Mouse (Mus musculus) kidney, postnatal 25 days (tissue): Measurements from ENCODE around the gene Rbks.
"Not testable (repeated sequence)": the region's sequence is repeated elsewhere in the genome, so short reads cannot be mapped to it uniquely, and the experiment has no call there.

Experiments used
- DNase-seq, 2 experiments: peaks; one replicate each; pipeline ENCODE4 v3.0.0; 2021; ENCODE audit warnings: mixed read lengths in 2 of 2

Rbks gene

DNA sequence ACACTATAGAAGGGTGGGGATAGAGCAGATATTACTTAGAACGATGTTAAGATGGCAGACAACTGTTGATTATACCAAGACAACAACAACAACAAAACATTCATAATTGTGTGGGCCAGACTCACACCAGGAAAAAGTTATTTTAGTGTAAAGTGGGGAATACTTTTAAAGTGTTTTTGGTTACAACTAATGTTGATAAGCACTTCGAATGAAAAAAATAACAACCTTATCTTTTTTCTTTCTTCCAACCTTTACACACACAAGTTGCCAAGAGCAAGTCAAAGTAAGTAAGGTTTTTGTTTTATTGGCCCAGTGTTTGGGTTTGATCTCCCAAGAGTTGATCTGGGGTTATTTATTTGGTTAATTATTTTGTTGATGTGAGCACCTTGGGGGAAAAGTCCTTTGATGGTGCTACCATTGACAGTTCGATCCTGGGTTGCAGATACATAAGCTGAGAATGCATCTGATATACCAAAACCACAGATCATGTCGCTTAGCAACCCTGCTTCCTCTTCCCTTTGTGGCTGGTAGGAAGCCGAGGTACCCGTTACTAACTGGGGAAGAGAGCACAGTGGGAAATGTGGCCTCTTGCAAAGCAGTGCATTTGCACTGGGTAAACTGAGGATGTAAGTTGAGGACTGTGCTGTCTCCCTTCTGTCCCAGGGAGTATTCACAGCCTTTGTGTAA lies 82.9 kb downstream of the Rbks start:
- DNase-seq: no peak

DNA sequence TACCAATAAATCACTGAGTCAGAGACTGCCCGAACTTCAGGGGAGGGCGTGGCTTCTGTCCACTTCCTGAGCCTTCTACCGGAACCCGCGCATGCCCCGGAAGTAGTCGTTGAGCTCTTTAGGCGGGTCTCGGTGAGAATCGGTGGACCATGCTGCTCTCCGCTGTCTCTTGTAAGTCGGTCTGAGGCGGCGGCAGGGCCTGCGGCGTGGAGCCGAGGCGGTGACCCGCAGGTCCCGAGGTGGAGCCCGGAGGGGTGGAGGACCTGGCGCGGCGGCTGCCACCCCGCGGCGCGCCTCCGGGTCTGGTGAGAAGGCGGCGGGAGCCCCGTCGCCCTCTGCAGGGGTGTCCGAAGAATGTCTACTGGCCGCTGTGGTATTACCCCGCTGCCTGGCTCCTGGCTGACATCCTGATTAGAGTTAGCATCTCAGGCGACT lies 83.6 kb downstream of the Rbks start:
- peak; percentile 92 to 95 for DNase-seq

DNA sequence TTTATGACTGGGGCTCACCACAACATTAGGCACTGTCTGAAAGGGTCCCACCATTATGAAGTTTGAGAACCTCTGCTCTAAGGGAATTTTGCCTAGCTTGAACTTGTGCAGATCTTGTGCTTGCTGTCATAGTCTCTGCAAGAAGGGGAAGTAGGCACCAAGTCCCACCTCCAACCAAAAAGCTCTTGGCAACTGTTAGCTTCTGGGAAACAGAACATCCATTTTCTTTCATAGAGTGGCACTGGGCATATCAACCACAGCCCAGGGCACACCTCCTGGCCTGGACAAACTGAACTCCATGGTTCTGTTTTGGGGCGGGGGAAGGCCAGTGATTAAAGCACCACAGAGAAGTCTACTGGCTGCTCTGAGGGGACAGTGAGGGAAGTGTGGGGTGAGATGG lies 86.2 kb downstream of the Rbks start:
- DNase-seq: no peak

DNA sequence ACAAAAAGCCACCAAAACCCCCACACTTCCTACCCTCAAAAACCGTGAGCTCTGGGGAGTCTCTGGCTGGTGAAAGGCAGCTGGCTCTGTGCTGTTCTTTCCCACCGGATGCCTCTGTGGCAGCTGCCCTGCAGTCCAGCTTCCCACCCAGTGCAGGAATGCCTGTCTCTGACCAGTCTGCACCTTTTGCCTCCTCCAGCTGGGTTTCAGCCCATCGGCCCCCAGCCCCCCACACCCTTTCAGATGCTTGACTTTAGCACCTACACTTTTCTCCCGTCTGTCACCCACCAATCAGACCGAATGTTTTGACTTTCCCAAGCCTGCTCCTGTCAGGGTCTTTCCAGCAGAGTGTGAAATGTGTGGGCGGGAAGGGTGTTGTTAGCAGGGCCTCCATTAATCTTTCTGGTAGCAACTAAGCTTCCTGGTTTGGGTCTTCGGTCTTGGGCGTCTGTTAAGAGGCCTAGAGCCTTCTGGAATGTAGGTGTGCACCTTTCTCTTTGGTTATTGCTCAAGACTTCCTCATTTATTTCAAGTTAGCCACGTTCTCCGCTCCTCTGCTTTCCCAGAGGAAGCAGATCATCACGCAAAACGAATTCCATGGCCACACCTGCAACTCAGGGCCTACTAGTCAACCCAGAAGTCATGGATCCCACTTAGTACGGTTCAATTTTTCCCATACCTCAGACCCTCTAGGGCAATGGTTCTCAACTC lies 86.9 kb downstream of the Rbks start:
- DNase-seq: no peak

DNA sequence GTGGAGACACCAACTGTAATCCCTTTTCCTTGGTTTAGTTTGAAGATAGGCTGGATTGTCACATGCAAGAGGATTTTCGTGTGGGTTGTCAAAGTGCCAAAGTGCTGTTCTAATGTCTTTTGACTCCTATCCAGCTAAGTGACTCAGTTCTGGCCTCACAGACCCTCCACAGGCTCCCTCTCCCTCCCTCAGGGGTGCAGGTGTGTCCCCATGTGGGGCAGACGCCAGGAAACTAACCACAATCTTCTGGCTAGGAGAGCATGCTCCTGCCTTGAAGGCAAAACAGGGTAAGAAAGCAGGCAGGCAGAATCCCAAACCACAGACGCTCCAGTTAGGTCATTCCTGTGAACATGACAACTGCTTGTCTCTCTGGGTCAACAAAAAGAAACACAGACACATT lies 91.3 kb downstream of the Rbks start:
- DNase-seq: no peak

DNA sequence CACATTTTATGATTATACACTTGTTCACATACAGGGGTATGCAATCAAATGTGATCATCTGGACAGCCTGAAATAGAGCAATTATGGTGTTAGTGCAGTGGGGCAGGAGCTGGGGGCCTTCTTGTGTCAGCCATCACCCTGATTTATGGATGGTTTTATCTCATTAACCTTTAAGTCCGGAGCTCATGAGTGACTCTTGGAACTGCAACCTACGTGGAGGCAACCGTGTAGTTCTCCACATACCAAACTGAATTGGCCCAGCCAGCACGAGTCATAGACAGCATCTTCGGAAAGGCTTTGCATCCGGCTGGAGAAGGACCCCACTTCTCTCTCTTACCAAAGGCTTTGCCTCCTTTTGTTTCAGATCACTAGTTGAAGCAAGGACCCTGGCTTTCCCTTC lies 93.7 kb downstream of the Rbks start:
- no peak for DNase-seq

DNA sequence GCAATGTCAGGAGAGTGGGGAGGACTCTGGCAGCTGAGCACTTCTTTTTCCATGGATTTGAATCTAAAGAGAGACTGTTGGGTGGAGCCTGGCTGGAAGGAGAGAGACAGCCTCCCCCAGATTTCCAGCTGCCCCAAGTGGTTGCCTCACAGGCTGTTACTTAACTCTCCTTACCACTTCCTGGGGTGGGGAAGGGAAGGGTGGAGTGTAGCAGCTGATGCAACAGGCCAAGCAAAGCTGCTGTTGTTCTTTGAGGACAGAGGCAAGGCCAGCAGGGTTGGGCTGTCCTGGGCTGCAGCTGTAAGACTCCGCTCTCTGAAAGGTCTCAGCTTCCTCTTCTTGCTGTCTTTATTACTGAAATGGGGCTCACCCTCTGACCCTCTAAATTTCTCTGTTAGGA lies 95.0 kb downstream of the Rbks start:
- DNase-seq: peak; percentile 19 to 73

DNA sequence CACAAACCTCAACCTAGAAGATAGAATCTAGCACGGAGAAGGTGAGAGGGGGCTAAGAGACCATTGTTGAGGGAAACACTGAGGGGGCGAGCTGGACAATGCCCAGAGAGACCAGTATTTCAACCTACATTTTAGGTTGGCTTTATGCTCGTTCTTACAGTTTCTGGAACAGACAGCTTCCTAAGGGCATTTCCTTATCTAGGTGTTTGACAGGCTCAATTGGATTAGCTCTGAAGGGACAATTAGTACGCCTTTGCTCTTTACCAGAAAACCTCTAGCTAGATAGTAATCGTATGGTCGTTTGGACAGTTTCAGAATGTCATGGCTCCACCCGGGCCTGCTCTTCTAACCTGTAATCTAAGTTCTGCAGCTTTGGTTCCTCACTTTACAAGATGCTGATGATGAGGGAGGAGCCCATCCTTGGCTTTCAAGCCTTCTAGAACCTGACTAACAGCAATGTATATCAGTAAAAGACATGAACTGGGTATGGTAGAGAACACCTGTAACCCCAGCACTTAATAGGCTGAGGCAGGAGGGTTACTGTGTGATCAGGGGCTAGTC lies 96.2 kb downstream of the Rbks start:
- DNase-seq: no peak

DNA sequence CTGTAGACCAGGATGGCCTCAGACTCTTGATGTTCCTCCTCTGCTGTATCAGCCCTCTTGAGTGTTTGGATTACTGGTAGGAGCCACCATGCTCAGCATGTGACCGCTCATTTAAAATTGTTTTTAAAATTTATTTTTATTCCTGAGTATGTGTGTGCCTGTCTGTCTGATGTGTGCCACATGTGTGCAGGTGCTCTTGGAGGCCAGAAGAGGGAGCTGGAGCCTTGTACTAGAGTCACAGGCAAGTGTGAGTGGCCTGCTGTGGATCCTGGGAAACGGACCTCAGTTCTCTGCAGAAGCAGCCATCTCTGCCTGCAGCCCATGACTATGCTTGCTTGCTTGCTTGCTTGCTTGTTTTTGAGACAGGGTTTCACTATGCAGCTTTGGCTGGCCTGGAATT lies 98.3 kb downstream of the Rbks start:
- no peak for DNase-seq

DNA sequence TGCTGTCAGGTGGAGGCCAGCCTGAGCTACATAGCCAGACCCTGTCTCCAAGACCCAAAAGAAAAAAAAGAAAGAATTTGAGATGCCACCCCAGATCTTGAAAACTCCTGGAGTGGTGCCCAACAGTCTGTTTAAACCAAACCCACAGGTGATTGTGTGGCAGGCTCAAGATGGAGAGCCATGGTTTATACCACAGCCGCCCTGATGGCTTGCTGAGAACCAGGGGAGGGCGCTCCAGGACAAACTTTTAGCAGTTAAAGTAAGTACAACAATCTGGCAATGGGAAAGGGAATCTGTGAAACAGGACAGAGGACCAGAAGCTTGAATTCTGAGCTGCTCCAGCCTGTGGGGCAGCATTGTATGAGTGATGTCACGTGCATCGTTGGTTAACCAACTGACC lies 98.8 kb downstream of the Rbks start:
- DNase-seq: peak in 1 of 2 experiments; percentile 61

DNA sequence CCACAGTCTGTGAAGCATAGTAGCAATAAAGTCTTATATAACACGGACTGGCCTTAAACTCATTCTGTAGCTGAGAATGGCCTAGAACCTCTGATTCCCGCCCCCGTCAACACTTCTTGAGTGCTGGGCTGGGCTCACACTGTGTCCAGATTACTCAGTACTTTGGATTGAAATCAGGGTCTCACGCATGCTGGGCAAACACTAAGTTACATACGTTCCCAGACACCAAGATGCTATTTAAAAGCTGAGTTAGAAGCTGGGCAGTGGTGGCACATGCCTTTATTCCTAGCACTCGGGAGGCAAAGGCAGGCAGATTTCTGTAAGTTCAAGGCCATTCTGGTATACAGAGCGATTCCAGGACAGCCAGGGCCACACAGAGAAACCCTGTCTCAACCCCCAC lies 99.3 kb downstream of the Rbks start:
- DNase-seq: no peak

DNA sequence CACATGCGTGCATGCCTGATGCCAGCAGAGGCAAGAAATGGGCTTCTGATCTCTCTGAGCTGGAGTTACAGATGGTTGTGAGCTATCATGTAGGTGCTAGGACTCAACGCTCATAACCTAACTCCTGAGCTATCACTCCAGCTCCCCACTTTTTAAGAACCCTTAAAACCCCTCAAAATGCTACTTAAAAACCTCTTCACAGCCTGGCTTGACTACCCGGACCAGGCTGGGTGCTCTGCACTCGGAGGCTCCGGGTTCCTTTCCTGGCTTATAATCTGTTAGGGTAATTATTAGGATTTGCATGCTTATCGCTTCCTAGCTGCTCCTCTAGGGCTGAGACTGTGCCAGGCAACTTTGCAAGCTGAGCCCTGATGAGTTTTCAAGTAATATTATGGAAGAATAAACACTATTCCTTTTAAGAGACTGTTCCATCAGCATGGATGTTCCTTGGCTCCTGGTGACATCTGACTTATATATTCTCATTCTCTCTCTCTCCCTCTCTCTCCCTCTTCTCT lies 99.9 kb downstream of the Rbks start:
- DNase-seq: no peak

DNA sequence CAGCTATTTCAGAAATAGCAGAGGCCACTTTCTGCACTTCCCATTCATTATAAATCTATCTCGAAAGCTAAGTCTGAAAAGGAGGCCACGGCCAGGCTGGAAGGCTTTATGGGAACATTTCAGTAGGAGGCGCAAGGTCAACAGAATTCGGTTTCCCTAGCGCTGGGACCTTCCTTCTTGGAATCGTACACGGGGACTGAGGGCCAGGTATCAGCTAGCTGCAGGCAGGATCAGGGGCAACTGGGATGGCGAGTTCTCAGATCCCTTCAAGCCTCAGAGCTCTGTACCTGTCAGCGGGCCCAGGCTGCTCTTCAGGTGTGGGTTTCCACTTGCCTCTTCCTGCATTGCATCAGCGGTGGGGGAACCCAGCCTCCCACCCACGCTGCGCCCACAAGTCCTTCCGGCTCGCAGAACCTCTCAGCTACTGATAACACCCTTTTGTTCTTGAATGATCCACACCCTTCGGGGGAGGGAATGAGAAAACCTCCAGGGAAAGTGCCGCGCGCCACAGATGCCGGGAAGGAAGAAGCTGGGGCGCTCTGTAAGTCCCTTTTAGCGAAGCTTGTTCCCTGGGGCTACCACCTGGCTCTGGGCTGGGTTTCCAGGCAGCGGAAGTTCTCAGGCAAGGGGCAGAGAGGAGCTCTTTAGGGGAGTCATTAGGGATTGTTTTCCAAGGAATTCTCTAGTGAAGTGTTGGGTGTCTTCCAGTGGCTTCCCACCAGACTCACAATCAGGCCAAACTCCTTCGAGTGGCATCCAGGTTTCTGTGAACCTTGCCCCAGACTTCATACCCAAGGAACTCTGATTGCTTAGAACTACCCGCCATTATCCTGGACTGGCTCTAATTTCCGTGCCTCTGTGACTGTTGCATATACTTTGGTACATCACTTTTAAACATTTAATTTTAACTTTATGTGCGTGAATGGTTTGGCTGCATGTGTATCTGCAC lies 100.7 kb downstream of the Rbks start, which contains the start of gene Mrpl33:
Gene Mrpl33, plus strand, starts transcription at position 455 of the 949 bp plus-strand sequence.
- peak in 1 of 2 experiments; percentile 37 for DNase-seq

DNA sequence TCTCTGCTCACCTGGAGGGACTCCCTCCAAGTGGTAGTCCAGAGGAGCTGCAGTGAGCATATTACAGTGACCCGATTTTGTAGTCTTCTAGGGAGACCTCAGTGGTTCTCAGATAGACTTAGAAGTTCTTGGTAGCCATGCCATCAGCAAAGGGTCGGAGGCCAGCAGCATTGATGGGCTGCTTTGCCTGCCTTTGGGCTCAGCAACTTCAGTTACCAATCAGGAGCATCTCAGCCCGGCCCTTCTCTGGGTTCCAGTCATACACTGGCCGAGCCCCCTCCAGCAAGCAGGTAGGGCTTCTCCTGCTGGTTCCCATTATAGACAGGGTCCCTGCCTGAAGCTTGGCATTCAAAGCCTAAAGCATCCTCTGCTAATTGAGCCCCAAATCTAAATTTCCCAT lies 101.6 kb downstream of the Rbks start:
- DNase-seq: no peak

DNA sequence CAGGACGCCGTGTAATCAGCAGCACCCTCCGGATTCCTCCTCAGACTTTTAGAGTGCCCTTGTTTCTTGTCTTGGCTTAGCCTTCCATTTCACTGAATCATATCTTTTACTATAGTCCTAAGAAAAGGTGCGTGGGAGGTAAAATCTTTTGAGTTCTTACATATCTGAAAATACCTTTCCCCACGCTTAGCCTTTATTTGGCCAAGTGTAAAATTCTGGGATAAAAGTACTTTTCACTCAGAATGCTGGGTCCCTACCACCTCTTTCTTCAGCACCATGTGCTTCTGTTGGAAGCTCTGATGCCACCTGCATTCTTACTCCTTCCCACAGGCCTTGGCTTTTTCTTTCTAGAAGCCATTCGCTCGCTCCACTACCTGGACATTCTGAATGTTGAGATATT lies 106.3 kb downstream of the Rbks start:
- no peak for DNase-seq

DNA sequence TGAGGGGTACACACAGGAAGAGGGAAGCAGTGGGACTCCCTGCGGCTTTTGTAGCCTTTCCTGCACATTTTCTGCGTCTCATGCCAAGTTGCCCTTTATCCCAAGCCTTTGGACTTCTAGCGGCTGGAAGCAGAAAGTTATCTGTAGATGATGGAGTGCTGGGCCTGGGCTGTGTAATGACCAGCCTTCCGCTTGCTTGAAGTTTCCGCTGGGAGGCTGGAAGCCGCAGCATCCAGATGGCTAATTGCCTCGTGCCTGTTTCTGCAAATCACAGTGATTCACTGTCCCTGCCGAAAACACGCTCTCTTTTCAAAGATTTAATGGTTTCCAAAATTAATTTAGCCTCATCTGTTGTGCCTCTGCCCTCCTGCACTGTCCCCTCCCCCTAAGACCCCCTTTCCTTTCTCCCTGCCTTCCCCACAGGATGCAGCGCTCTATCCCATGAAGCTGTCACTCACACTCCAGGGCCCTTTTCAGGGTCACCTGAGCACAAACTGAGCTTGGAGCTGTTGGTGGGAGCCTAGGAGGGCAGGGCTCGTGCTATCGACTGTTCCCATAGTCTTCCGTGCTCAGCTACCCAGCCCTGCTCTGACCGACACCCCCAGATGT lies 107.6 kb downstream of the Rbks start:
- no peak for DNase-seq

DNA sequence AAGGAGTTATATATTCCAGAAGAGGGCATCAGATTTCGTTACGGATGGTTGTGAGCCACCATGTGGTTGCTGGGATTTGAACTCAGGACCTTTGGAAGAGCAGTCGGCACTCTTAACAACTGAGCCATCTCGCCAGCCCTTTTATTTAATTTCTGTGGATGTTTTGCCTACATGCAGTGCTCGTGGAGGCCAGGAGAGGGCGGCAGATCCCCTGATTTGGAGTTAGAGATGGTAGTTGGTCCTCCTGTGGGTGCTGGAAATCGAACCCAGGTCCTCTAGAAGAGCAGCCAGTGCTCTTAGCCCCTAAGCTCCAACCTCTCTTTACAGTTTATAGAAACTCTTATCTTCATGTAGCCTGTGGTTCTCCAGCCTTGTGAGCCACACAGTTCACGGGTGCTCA lies 108.8 kb downstream of the Rbks start:
- DNase-seq: not testable (repeated sequence)

DNA sequence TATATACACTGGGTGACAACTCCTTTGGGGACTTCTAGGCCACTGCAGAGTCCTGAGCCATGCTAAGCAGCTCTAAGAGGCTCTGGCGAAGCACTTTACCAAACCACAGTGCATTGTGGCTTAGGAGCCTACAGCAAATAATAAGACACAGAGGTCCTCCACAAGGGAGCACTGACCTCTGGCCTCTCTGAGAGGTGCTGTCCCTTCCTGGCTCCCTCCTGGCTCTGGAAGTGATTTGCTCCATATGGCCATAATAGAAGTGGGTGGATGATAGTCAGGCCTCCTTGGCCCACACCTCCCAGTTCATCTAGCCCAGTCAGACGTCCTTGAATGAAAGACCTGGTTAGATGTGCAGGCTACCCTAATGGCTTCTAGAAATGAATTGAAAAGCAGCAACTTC lies 109.4 kb downstream of the Rbks start:
- no peak for DNase-seq

DNA sequence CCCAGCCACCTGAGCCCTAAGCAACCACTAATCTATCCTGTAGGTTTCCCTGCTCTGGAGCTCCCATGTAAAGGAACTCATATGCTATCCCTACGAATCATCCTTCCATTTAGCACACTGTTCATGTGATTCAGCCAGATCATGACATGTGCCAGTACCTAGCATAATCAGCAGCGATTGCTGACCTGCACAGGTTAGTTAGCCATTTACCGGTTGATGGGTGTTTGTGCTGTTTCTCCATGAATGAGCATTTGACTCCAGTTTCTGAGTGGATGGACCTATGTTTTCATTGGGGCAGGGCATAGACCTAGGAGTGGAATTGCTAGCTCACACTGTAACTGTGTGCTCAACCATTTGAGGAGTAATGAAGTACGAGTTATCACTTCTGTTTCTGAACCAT lies 111.9 kb downstream of the Rbks start:
- DNase-seq: peak in 1 of 2 experiments; percentile 63

DNA sequence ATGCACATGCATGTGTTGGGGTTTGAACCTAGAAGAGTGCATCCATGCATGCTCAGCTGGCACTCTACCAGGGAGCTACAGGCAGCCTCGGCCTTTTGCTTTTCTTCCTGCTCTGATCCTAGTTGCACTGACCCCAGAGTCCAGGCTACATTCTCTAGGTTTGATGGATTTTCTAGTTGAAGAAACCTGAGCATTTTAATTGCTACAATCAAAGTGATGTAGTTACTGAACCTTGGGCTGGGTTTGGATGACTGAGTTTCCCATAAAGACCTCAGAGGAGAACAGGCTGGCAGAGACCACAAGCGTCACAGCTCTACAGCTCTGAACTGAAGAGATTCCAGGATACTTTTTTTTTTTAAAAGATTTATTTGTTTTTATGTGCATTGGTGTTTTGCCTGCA lies 114.2 kb downstream of the Rbks start:
- DNase-seq: peak; percentile 90

DNA sequence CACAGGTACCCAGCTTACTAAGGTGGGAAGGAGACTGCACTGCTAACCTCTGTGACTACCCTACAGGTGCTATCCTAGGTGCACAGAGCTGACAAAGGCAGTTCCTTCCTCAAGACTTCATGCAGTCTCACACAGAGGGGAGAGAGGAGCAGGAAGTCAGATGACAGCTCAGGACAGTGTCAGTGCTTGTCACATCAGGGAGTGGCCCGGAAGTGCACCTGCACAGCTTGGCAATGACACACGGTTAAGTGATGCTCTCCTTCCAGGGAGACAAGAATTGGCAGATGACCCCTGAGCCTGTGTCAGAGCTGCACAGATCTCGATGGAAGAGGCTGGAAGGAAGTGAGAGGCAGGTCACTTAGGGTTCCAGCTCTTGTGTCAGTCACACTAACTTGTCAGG lies 115.5 kb downstream of the Rbks start:
- no peak for DNase-seq

DNA sequence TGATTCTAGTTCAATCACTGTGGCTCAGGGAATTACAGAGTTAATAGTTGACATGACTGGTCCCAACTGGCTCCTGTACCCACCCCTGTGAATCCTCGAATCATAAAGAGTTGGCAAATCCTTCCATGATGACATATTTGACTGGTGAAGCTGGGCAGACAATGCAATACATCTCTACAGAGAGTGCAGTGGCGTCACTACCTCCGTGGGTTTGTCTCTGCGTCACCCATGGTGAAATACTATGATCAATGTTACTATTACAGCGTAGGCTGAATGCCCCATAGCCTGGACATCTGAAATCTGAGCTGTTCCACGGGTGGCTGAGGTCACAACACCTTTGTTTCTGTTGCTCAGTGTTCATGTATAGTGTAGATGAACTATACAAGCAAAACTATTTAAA lies 116.2 kb downstream of the Rbks start:
- no peak for DNase-seq
